Mouse (Mus musculus): ENCODE measurements around the gene Snf8. TPM values are rescaled to one million over a fixed set of nuclear protein-coding genes. Genes with fewer than 3 reads are reported as not detected.
A peak's percentile ranks its signal among the peaks of the same experiment; 100 is the strongest.

The Snf8 gene
- 51.8 and 56.4 TPM in 2 replicates for polyA plus RNA-seq (2012; rRNA removed)

- Histone ChIP-seq H3K36me3 (ENCODE audit: control insufficient read depth, insufficient read depth, low read length) (no peaks in the 10 kb centered on the region; the same call in none of the 2 replicates), H3K4me1 (ENCODE audit: control insufficient read depth, insufficient read depth, low read length) (peaks cover 2% of the 10 kb centered on the region; the same call in 1 of the 2 replicates), H3K4me3 (ENCODE audit: control insufficient read depth, low read depth, low read length) (peak within 1 kb of the TSS; percentile 93), H3K27me3 (ENCODE audit: control insufficient read depth, insufficient read depth, low read length) (no peaks in the 10 kb centered on the region), H3K27ac (ENCODE audit: control insufficient read depth, insufficient read depth, low read depth, low read length) (peak within 1 kb of the TSS; percentile 40)
- peak; percentile 40; the same call in 1 of the 2 replicates for TF ChIP-seq POLR2A (IDR thresholded peaks at IDR 0.05; ENCODE audit: control insufficient read depth, low read depth, low read length)
- no peak for TF ChIP-seq CTCF (IDR thresholded peaks at IDR 0.05; ENCODE audit: control insufficient read depth, insufficient read depth, insufficient replicate concordance, low read depth, low read length)
Observed at GRCm38 (mm10) chr11:96034596-96035052, at the start of gene Snf8. TSS of gene Snf8 (plus strand) at chr11:96034885.

- Histone ChIP-seq H3K27me3 (ENCODE audit: control insufficient read depth, insufficient read depth, low read length) (no peaks in the 10 kb centered on the region), H3K4me1 (ENCODE audit: control insufficient read depth, insufficient read depth, low read length) (peaks cover 7% of the 10 kb centered on the region), H3K27ac (ENCODE audit: control insufficient read depth, insufficient read depth, low read depth, low read length) (no peak overlapping the region), H3K36me3 (ENCODE audit: control insufficient read depth, insufficient read depth, low read length) (no peaks in the 10 kb centered on the region), H3K4me3 (ENCODE audit: control insufficient read depth, low read depth, low read length) (no peak overlapping the region)
- TF ChIP-seq CTCF (IDR thresholded peaks at IDR 0.05; ENCODE audit: control insufficient read depth, insufficient read depth, insufficient replicate concordance, low read depth, low read length) (no peak), POLR2A (IDR thresholded peaks at IDR 0.05; ENCODE audit: control insufficient read depth, low read depth, low read length) (no peak)
Observed at GRCm38 (mm10) chr11:95987854-95988447, 46.7 kb upstream of the Snf8 start.

GRCm38 (mm10) chr11:95988533-95988932, 46.2 kb upstream of the Snf8 start:
- Histone ChIP-seq H3K27ac (ENCODE audit: control insufficient read depth, insufficient read depth, low read depth, low read length) (no peak overlapping the region), H3K4me1 (ENCODE audit: control insufficient read depth, insufficient read depth, low read length) (peaks cover 7% of the 10 kb centered on the region), H3K36me3 (ENCODE audit: control insufficient read depth, insufficient read depth, low read length) (no peaks in the 10 kb centered on the region), H3K27me3 (ENCODE audit: control insufficient read depth, insufficient read depth, low read length) (no peaks in the 10 kb centered on the region), H3K4me3 (ENCODE audit: control insufficient read depth, low read depth, low read length) (no peak overlapping the region)
- TF ChIP-seq CTCF (IDR thresholded peaks at IDR 0.05; ENCODE audit: control insufficient read depth, insufficient read depth, insufficient replicate concordance, low read depth, low read length) (no peak), POLR2A (IDR thresholded peaks at IDR 0.05; ENCODE audit: control insufficient read depth, low read depth, low read length) (no peak)

GRCm38 (mm10) chr11:95989864-95990263, 44.8 kb upstream of the Snf8 start:
- H3K36me3 ChIP-seq (ENCODE audit: control insufficient read depth, insufficient read depth, low read length), result no peaks in the 10 kb centered on the region
- TF ChIP-seq CTCF (IDR thresholded peaks at IDR 0.05; ENCODE audit: control insufficient read depth, insufficient read depth, insufficient replicate concordance, low read depth, low read length), result no peak
- TF ChIP-seq POLR2A (IDR thresholded peaks at IDR 0.05; ENCODE audit: control insufficient read depth, low read depth, low read length), result no peak
- no peak overlapping the region for H3K27ac ChIP-seq (ENCODE audit: control insufficient read depth, insufficient read depth, low read depth, low read length)
- peaks cover 7% of the 10 kb centered on the region for H3K4me1 ChIP-seq (ENCODE audit: control insufficient read depth, insufficient read depth, low read length)
- H3K27me3 ChIP-seq (ENCODE audit: control insufficient read depth, insufficient read depth, low read length), result no peaks in the 10 kb centered on the region
- no peak overlapping the region for H3K4me3 ChIP-seq (ENCODE audit: control insufficient read depth, low read depth, low read length)

- Histone ChIP-seq H3K27ac (ENCODE audit: control insufficient read depth, insufficient read depth, low read depth, low read length) (peak overlapping the region; percentile 44), H3K36me3 (ENCODE audit: control insufficient read depth, insufficient read depth, low read length) (no peaks in the 10 kb centered on the region), H3K4me3 (ENCODE audit: control insufficient read depth, low read depth, low read length) (peak overlapping the region; percentile 69), H3K4me1 (ENCODE audit: control insufficient read depth, insufficient read depth, low read length) (peaks cover 7% of the 10 kb centered on the region), H3K27me3 (ENCODE audit: control insufficient read depth, insufficient read depth, low read length) (no peaks in the 10 kb centered on the region)
- TF ChIP-seq CTCF (IDR thresholded peaks at IDR 0.05; ENCODE audit: control insufficient read depth, insufficient read depth, insufficient replicate concordance, low read depth, low read length), result no peak
- TF ChIP-seq POLR2A (IDR thresholded peaks at IDR 0.05; ENCODE audit: control insufficient read depth, low read depth, low read length), result no peak
Observed at GRCm38 (mm10) chr11:95990431-95990830, 44.3 kb upstream of the Snf8 start.

- H3K36me3 ChIP-seq (ENCODE audit: control insufficient read depth, insufficient read depth, low read length), result no peaks in the 10 kb centered on the region
- H3K4me1 ChIP-seq (ENCODE audit: control insufficient read depth, insufficient read depth, low read length), result peaks cover 7% of the 10 kb centered on the region
Observed at GRCm38 (mm10) chr11:95990886-95991708, 43.6 kb upstream of the Snf8 start.

GRCm38 (mm10) chr11:95994151-95994550, 40.5 kb upstream of the Snf8 start:
- Histone ChIP-seq H3K4me1 (ENCODE audit: control insufficient read depth, insufficient read depth, low read length) (peaks cover 7% of the 10 kb centered on the region), H3K4me3 (ENCODE audit: control insufficient read depth, low read depth, low read length) (no peak overlapping the region), H3K27me3 (ENCODE audit: control insufficient read depth, insufficient read depth, low read length) (no peaks in the 10 kb centered on the region), H3K27ac (ENCODE audit: control insufficient read depth, insufficient read depth, low read depth, low read length) (no peak overlapping the region), H3K36me3 (ENCODE audit: control insufficient read depth, insufficient read depth, low read length) (no peaks in the 10 kb centered on the region)
- TF ChIP-seq POLR2A (IDR thresholded peaks at IDR 0.05; ENCODE audit: control insufficient read depth, low read depth, low read length) (no peak), CTCF (IDR thresholded peaks at IDR 0.05; ENCODE audit: control insufficient read depth, insufficient read depth, insufficient replicate concordance, low read depth, low read length) (no peak)

More at GRCm38 (mm10) chr11:95990886-95991708, 43.6 kb upstream of the Snf8 start:
- TF ChIP-seq CTCF (IDR thresholded peaks at IDR 0.05; ENCODE audit: control insufficient read depth, insufficient read depth, insufficient replicate concordance, low read depth, low read length) (no peak), POLR2A (IDR thresholded peaks at IDR 0.05; ENCODE audit: control insufficient read depth, low read depth, low read length) (no peak)
- H3K27me3 ChIP-seq (ENCODE audit: control insufficient read depth, insufficient read depth, low read length), result no peaks in the 10 kb centered on the region
- peak overlapping the region; percentile 71 for H3K4me3 ChIP-seq (ENCODE audit: control insufficient read depth, low read depth, low read length)
- H3K27ac ChIP-seq (ENCODE audit: control insufficient read depth, insufficient read depth, low read depth, low read length), result peak overlapping the region; percentile 69
